Mouse (Mus musculus): ENCODE results near the gene Isg15. TPM values are rescaled to one million over a fixed set of nuclear protein-coding genes. Genes with fewer than 3 reads are reported as not detected.
"Not testable (repeated sequence)": the region's sequence is repeated elsewhere in the genome, so short reads cannot be mapped to it uniquely, and the experiment has no call there.

Gene Isg15
- total RNA-seq, 2 experiments from 2014 or later, result 1.9 to 2.6 TPM

GRCm38 (mm10) chr4:156171828-156172227, 28.8 kb downstream of the Isg15 start:
- intact Hi-C loops (cut with DNase I), result loop anchor here (5.0 kb wide), 1 partner anchor 45 kb away; no protein-coding TSS in a partner anchor
- DNase-seq, result peak; percentile 52 to 65

DNA sequence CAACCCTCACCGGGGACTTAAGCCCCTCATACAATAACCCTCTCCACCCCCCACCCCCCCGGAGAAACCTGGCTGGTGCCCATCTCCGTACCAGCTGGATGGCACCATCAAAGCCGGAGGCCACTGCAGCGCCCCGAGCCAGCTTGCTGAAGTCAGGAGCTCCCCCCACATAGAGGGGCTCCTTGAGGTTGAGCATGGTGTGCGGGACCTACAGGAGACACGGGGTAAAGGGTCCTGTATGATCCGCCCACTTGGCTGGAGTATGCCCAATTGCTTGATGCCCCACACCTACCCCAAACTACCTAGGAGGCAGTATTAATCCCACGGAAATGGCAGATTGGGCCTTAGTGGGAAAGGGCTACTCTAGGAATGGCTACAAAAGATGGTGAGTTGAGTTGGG, 31.5 kb downstream of the Isg15 start:
- intact Hi-C loops (cut with DNase I), result no loop called here
- no peak for DNase-seq

DNA sequence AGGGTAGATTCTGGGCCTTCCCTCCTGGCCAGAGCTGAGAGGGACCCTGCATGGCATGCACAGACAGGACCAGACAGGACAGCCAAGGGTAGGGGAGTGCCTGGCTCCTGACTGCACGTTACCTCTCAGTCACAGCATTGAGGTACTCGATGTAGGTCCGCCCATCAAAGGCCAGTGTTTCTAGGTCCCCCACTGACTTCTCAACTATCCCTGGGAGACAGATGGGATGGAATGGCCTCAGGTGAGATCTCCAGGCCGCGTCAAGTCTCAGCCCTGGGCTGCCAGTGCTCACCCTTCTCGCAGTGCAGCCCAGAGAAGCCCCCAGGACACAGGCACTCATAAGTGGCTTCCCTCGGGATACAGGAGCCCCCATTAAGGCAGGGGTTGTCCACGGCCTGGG, 32.0 kb downstream of the Isg15 start:
- intact Hi-C loops (cut with DNase I), result no loop called here
- DNase-seq, result no peak

DNA sequence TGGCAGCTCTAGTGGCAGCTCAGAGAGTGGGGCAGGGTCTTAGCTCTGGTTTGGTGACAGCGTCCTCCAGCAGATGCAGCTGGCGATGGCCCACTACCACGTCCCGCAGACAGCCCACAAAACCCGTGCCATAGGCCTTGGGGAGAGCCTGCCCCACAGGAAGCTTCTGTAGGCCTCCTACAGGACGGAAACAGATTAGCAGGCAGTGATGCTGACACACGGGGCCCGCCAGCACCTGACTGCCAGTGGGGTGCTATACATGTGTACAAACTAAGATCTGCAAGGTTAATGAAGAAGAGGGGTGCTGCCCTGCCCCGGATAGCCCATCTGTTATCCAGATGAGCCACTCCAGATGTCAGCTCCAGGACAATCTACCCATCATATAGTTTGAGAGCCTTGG, 34.1 kb downstream of the Isg15 start:
- intact Hi-C loops (cut with DNase I), result no loop called here
- DNase-seq, result no peak

DNA sequence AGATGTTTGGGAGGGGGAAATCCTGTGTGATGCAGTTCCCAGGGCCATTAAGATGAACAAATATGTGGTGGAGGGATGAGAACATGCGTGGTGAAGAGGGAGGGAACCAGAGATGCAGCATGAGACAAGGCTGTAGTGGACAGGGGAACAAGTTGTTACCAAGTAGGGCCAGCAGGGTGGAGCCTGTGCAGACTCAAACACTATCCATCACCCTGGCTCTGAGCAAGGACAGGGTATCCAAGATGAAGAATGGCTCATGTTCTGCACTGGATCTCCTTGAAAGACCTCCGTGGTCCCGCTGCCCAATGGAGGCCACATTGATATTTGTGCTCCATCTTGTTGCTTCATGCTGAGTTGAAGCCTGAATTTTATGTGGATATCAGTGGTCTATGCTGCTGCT, 45.8 kb downstream of the Isg15 start:
- intact Hi-C loops (cut with DNase I), result no loop called here
- DNase-seq, result no peak

DNA sequence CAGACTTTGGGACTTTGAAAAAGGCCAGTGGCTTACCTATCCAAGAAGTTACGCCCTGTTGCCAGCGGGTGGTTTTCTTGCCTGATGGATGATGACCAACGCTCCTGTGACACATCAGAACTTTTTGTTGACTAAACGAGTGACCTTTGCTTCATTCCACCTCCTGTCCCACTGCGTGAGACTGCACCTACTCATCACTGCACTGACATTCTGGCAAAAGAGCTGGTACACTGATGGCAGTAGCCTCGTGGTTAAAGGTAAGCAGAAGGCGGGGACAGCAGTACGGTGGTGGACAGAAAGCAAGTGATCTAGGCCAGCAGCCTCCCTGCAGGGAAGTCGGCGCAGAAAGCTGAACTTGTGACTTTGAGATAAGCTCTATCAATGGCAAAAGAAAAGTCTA, 49.7 kb downstream of the Isg15 start:
- DNase-seq; intact Hi-C loops (cut with DNase I): not testable (repeated sequence)

Small RNAs within 50 kb of the gene (microRNA-seq; reads per million reads assigned to microRNA genes)
- gene Mir7658, result 2.2 to 3.4 reads per million in 2 experiments

Other genes starting within 250 kb of the Isg15 start
- gene C1qtnf12, start 238.5 kb downstream of the Isg15 start, total RNA-seq (2021), result 10 to 100 TPM; 14.0 to 17.9 TPM
- 1 to 10 TPM; 2.0 to 2.7 TPM for gene B3galt6, start 208.2 kb downstream of the Isg15 start, total RNA-seq (2021)
- gene Sdf4, start 207.9 kb downstream of the Isg15 start, total RNA-seq (2021), result 10 to 100 TPM; 83.2 to 84.6 TPM
- gene Tnfrsf4, start 187.0 kb downstream of the Isg15 start, total RNA-seq (2021), result under 1 TPM; 0.50 to 0.80 TPM
- gene Tnfrsf18, start 174.7 kb downstream of the Isg15 start, total RNA-seq (2021), result under 1 TPM in 1 of 2 experiments, not detected in 1; 0.56 TPM
- not detected for gene Ttll10, start 141.4 kb downstream of the Isg15 start, total RNA-seq (2021)
- gene 9430015G10Rik, start 90.8 kb downstream of the Isg15 start, total RNA-seq (2021), result 1 to 10 TPM; 4.6 to 4.8 TPM
- under 1 TPM; 0.07 to 0.22 TPM for gene Rnf223, start 70.3 kb downstream of the Isg15 start, total RNA-seq (2021)
- gene Agrn, start 3.3 kb downstream of the Isg15 start, total RNA-seq (2021), result 10 to 100 TPM; 71.8 to 72.6 TPM
- gene AW011738, start 2.5 kb upstream of the Isg15 start, total RNA-seq (2021), result 1 to 10 TPM; 5.5 to 6.3 TPM
- gene Perm1, start 15.1 kb upstream of the Isg15 start, total RNA-seq (2021), result 100 to 1,000 TPM; 178 to 193 TPM
- 10 to 100 TPM in 1 of 2 experiments, 1 to 10 TPM in 1; 9.3 to 11.0 TPM for gene Plekhn1, start 34.0 kb upstream of the Isg15 start, total RNA-seq (2021)
- gene Noc2l, start 35.2 kb upstream of the Isg15 start, total RNA-seq (2021), result 10 to 100 TPM; 20.0 to 22.3 TPM
- under 1 TPM; 0.22 TPM for gene Samd11, start 54.8 kb upstream of the Isg15 start, total RNA-seq (2021)
- gene Vmn2r-ps159, start 130.3 kb upstream of the Isg15 start, total RNA-seq (2021), result not detected